Mouse (Mus musculus) bone marrow, adult 2 months (tissue): ENCODE data around the gene Wdr1. TPM values are rescaled to one million over a fixed set of nuclear protein-coding genes. Genes with fewer than 3 reads are reported as not detected.
A peak's percentile ranks its signal among the peaks of the same experiment; 100 is the strongest.

Source experiments
- H3K27ac ChIP-seq: fragments of 200-500 bp; 2 replicates; pipeline ENCODE4 v1.5.1; 2012; ENCODE audit warnings: low read depth, mild to moderate bottlenecking, control low read depth, inconsistent platforms, low read length; ENCODE audit not compliant: control insufficient read depth, poor library complexity, insufficient read depth
- H3K4me1 ChIP-seq: fragments of 200-500 bp; 2 replicates; pipeline ENCODE4 v1.6.1; 2011; ENCODE audit warnings: low read length; ENCODE audit not compliant: control insufficient read depth, insufficient read depth
- H3K4me3 ChIP-seq: fragments of 200-500 bp; replicated peaks from 2 replicates; pipeline ENCODE3; 2011; ENCODE audit warnings: mild to moderate bottlenecking, low read depth, low read length, control low read depth; ENCODE audit not compliant: control insufficient read depth
- CTCF ChIP-seq: fragments of 200-500 bp; IDR thresholded peaks from 2 replicates; pipeline ENCODE4 v1.5.1; 2011; ENCODE audit warnings: low read length, control low read depth; ENCODE audit not compliant: control insufficient read depth, insufficient read depth
- POLR2A ChIP-seq: fragments of 200-500 bp; IDR thresholded peaks from 2 replicates; pipeline ENCODE4 v1.6.1; 2011; ENCODE audit warnings: low read depth, mild to moderate bottlenecking, control low read depth, low read length, borderline replicate concordance; ENCODE audit not compliant: control insufficient read depth
- WGBS: fragments of 180-500 bp; shearing (Covaris S2); methylation state at CpG from one replicate; pipeline ENCODE4 v1.1.7; 2018; 5-methylcytosine and 5-hydroxymethylcytosine counted together
- polyA plus RNA-seq: library from polyadenylated mRNA; stranded (reverse); fragments of >200 nt; gene quantifications from 2 replicates; pipeline ENCODE4 v1.2.4, GENCODE M21; 2011; ENCODE audit warnings: low replicate concordance; ENCODE audit not compliant: missing spikeins, insufficient read depth, insufficient read length

The Wdr1 gene
- polyA plus RNA-seq, 1 experiment: 107 TPM

DNA sequence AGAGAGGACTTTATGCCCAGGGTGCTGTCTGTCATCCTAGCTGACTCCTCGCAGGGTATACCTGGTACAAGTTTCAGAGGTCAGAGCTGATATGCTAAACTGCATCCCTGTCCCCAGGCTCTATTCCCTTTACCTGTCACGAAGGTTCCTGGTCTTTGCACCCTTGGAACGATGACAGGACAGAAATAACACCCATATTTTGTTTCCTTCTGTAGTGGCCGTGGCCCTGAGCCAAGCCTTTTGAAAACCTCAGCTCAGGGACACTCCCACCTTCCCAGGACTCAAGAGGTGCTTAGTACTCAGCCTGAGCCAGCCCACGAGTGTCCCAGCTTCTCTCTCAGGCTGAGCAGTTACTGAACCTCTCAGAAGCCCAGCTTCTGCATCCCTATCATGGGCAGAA is 64.5 kb downstream of the Wdr1 start:
- TF ChIP-seq CTCF (no peak), POLR2A (no peak)
- Histone ChIP-seq H3K4me3 (no peak overlapping the region), H3K27ac (no peak overlapping the region), H3K4me1 (peaks cover 6% of the 10 kb centered on the region; the same call in 1 of the 2 replicates)
- 37% methylated on average over 5 of the region's 5 CpGs for WGBS

GRCm38 (mm10) chr5:38496491-38497057 is 66.4 kb downstream of the Wdr1 start:
- H3K4me3 ChIP-seq: no peak overlapping the region
- peaks cover 3% of the 10 kb centered on the region; the same call in 1 of the 2 replicates for H3K4me1 ChIP-seq
- 63% methylated on average over 8 of the region's 8 CpGs for WGBS
- no peak for TF ChIP-seq POLR2A
- TF ChIP-seq CTCF: no peak
- peak overlapping the region; percentile 38; the same call in 1 of the 2 replicates for H3K27ac ChIP-seq

GRCm38 (mm10) chr5:38493890-38494289 is 69.1 kb downstream of the Wdr1 start:
- no peak overlapping the region for H3K4me3 ChIP-seq
- peaks cover 1% of the 10 kb centered on the region; the same call in 1 of the 2 replicates for H3K4me1 ChIP-seq
- 69% methylated on average over 6 of the region's 6 CpGs for WGBS
- TF ChIP-seq POLR2A: no peak
- TF ChIP-seq CTCF: no peak
- H3K27ac ChIP-seq: no peak overlapping the region

DNA sequence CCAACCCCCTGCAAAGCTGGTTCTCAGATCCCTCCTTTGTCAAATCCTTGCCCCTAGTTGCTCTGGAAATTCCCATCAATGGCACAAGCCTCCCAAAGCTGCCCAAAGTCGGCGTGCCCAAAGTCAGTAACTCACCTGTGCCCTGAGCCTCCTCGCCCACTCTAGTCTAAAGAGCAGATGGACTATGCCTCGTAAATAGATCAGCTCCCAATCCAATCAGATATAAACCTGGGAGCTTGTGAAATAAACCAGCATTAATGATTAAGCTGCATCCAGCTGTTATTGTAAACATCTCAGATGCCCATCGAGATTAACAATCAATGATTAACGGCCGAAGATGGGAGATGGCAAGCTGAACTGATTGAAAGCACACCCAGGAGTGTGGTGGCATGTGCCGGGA is 71.3 kb downstream of the Wdr1 start:
- Histone ChIP-seq H3K4me1 (peaks cover 1% of the 10 kb centered on the region; the same call in 1 of the 2 replicates), H3K4me3 (no peak overlapping the region), H3K27ac (no peak overlapping the region)
- no peak for TF ChIP-seq CTCF
- no peak for TF ChIP-seq POLR2A
- 81% methylated on average over 8 of the region's 8 CpGs for WGBS

- Histone ChIP-seq H3K4me3 (no peak overlapping the region), H3K4me1 (no peaks in the 10 kb centered on the region), H3K27ac (no peak overlapping the region)
- 77% methylated on average over 4 of the region's 4 CpGs for WGBS
- TF ChIP-seq POLR2A (no peak), CTCF (no peak)
These were observed 73.3 kb downstream of the Wdr1 start for GRCm38 (mm10) chr5:38489739-38490138.

- Histone ChIP-seq H3K4me3 (no peak overlapping the region), H3K4me1 (no peaks in the 10 kb centered on the region), H3K27ac (no peak overlapping the region)
- WGBS: 73% methylated on average over 20 of the region's 20 CpGs
- TF ChIP-seq CTCF (no peak), POLR2A (no peak)
These were observed 74.1 kb downstream of the Wdr1 start for GRCm38 (mm10) chr5:38488673-38489615.

DNA sequence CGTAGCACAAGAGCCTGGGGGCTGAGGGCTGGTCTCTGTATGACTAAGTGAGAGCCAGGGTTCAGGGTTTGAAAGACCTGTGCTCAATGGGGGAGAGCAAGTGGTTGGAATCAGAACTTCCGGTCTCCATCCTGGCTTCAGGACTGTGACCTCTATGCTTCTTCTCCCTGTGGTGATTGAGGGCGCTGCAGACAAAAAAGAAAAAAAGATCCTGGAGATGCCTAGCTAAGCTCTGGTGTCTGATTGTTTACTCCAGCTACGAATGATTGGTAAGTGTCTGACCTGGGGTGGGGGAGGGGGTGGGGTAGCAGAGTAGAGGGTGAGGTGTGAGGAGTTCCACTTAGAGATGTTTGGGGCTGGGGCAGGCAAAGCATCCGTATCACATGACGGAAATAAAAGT is 75.0 kb downstream of the Wdr1 start:
- Histone ChIP-seq H3K4me1 (peaks cover 4% of the 10 kb centered on the region), H3K27ac (no peak overlapping the region), H3K4me3 (no peak overlapping the region)
- WGBS: 73% methylated on average over 6 of the region's 6 CpGs
- TF ChIP-seq POLR2A (no peak), CTCF (no peak)

GRCm38 (mm10) chr5:38487247-38487646 is 75.8 kb downstream of the Wdr1 start:
- whole genome bisulfite sequencing: 67% methylated on average over 4 of the region's 4 CpGs
- Histone ChIP-seq H3K27ac (no peak overlapping the region), H3K4me1 (peaks cover 4% of the 10 kb centered on the region), H3K4me3 (no peak overlapping the region)
- TF ChIP-seq CTCF: no peak
- TF ChIP-seq POLR2A: no peak

DNA sequence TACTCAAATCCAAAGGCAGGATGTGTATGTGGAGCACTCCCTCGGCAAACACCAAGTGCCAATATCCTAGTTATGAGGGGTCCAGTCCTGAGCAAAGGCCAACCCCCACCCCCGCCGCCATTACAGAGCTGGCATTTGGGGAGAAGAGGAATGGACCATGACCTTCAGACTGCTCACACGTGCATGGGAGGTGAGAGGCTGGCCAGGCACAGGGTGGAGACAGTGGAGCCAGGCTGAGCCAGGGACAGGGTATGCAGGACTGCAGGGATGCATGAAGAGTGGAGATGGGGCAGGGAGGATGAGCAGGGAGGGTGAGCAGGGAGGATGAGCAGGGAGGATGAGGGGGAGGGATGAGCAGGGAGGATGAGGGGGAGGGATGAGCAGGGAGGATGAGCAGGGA is 77.1 kb downstream of the Wdr1 start:
- 70% methylated on average over 4 of the region's 4 CpGs for WGBS
- Histone ChIP-seq H3K4me3 (no peak overlapping the region), H3K27ac (no peak overlapping the region), H3K4me1 (peaks cover 4% of the 10 kb centered on the region)
- TF ChIP-seq CTCF: no peak
- TF ChIP-seq POLR2A: no peak
